Mouse (Mus musculus): ENCODE measurements around the gene Olfr1181. TPM values are rescaled to one million over a fixed set of nuclear protein-coding genes. Genes with fewer than 3 reads are reported as not detected.
"Not testable (repeated sequence)": the region's sequence is repeated elsewhere in the genome, so short reads cannot be mapped to it uniquely, and the experiment has no call there.

The Olfr1181 gene
- total RNA-seq (2015; ENCODE audit: low replicate concordance), result not detected in 2 replicates
- total RNA-seq (2017; ENCODE audit: low replicate concordance), result not detected in 2 replicates

DNA sequence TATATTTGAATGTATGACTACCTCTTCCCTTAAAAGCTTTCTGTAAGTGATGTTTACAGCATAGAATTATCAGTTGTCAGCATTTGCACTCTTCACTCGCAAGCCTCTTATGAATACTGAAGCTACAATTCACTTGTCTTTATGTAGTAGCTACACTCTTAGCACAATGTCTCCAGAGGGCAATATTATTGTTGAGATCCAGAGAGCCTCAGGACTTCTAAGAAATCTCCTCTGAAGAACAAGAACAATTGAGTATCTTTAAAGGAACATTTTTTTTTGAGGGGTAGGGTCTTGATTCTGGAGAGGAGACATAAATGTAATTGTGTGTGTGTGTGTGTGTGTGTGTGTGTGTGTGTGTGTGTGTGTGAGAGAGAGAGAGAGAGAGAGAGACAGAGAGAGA, at the start of gene Olfr1181:
Gene Olfr1181 (minus strand): TSS at position 101 of the 400 bp plus-strand sequence.
- no peak for ATAC-seq (replicated peaks; ENCODE audit: low FRiP score, poor library complexity, severe bottlenecking)

DNA sequence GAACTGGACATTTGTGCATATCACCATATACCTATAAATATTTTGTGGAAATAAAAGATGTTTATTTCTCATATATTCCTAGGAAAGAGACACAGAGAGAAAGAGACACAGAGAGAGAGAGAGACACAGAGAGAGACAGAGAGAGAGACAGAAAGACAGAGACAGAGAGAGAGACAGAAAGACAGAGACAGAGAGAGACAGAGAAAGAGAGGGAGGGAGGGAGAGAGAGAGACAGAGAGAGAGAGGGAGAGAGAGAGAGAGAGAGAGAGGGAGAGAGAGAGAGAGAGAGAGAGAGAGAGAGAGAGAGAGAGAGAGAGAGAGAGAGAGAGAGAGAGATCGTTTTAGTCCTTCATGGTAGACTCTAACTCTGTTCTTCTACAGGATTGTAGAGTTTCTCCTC, 28.6 kb upstream of the Olfr1181 start, which contains the start of gene Olfr1183:
Gene Olfr1183 (plus strand): TSS at position 301 of the 400 bp plus-strand sequence.
- ATAC-seq (replicated peaks; ENCODE audit: low FRiP score, poor library complexity, severe bottlenecking), result not testable (repeated sequence)

DNA sequence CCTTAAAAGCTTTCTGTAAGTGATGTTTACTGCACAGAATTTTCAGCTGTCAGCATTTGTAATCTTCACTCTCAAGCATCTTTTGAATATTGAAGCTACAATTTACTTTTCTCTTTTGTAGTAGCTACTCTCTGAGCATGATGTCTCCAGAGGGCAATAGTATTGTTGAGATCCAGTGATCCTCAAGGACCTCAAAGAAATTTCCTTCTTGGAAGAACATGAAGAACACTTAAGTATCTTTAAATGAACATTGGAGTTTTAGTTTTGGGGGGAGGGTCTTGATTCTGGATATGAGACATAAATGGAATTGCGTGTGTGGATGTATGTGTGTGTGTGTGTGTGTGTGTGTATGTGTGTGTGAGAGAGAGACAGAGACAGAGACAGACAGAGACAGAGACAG, 23.1 kb upstream of the Olfr1181 start, which contains the start of gene Gm13757:
Gene Gm13757 (minus strand): TSS at position 101 of the 400 bp plus-strand sequence.
- ATAC-seq (replicated peaks; ENCODE audit: low FRiP score, poor library complexity, severe bottlenecking), result no peak

DNA sequence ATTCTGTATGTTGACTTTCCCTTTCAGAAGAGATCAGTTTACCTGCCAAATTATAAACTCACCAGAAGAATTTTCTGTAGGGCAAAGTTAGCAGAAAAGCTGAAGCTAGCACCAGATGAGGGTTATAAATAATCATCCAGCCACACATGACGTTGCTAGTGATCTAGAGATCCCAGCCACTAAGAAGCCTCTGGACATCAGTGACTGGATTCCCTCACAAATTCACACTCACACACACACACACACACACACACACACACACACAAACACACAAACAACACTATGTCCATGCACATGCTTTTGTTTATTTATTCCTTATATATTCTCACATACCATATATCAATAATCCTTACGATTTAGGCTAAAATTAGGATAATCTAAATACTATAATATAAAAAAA, 6.9 kb downstream of the Olfr1181 start, which contains the start of gene Olfr1180:
Gene Olfr1180 (minus strand): TSS at position 101 of the 400 bp plus-strand sequence.
- no peak for ATAC-seq (replicated peaks; ENCODE audit: low FRiP score, poor library complexity, severe bottlenecking)

GRCm38 (mm10) chr2:88406353-88406752, 19.6 kb downstream of the Olfr1181 start, which contains the start of gene Olfr1179:
TSS of gene Olfr1179 (minus strand) at chr2:88406453.
- ATAC-seq (replicated peaks; ENCODE audit: low FRiP score, poor library complexity, severe bottlenecking), result no peak

DNA sequence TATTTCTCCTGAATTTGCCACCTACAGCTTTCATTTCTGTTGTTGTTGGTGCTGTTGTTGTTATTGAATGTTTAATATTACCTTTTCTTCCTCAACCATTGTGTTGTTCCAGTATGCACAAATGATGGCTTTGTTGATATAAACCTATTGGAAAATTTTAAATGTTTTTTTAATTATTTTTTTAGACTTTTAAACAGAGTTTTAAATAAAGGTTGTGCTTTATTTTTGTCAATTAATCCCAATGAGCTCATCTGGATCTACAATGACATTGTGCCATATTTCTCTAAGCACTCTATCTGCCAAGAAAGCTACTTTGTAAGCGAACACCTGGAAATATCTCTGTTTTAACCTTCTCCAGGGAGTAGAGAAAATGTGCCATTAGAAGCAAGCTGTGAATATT, 39.2 kb downstream of the Olfr1181 start, which contains the start of gene Olfr1178:
Gene Olfr1178 (plus strand): TSS at position 301 of the 400 bp plus-strand sequence.
- ATAC-seq (replicated peaks; ENCODE audit: low FRiP score, poor library complexity, severe bottlenecking), result no peak

Other genes with a start within 250 kb of the Olfr1181 start
- not detected in 2 replicates for gene Olfr1168, start 244.3 kb downstream of the Olfr1181 start, total RNA-seq (2015; ENCODE audit: low replicate concordance)
- not detected in 2 replicates for gene Olfr1168, start 244.3 kb downstream of the Olfr1181 start, total RNA-seq (2017; ENCODE audit: low replicate concordance)
- gene Olfr1170, start 197.8 kb downstream of the Olfr1181 start, total RNA-seq (2015; ENCODE audit: low replicate concordance), result not detected in 2 replicates
- gene Olfr1170, start 197.8 kb downstream of the Olfr1181 start, total RNA-seq (2017; ENCODE audit: low replicate concordance), result not detected in 2 replicates
- gene Olfr1173, start 146.3 kb downstream of the Olfr1181 start, total RNA-seq (2015; ENCODE audit: low replicate concordance), result not detected in 2 replicates
- not detected in 2 replicates for gene Olfr1173, start 146.3 kb downstream of the Olfr1181 start, total RNA-seq (2017; ENCODE audit: low replicate concordance)
- gene Olfr1174-ps, start 111.0 kb downstream of the Olfr1181 start, total RNA-seq (2015; ENCODE audit: low replicate concordance), result 0.96 TPM in 1 of 2 replicates, not detected in the other
- gene Olfr1174-ps, start 111.0 kb downstream of the Olfr1181 start, total RNA-seq (2017; ENCODE audit: low replicate concordance), result not detected in 2 replicates
- not detected in 2 replicates for gene Olfr1175-ps, start 99.0 kb downstream of the Olfr1181 start, total RNA-seq (2015; ENCODE audit: low replicate concordance)
- not detected in 2 replicates for gene Olfr1175-ps, start 99.0 kb downstream of the Olfr1181 start, total RNA-seq (2017; ENCODE audit: low replicate concordance)
- gene Olfr1176, start 89.5 kb downstream of the Olfr1181 start, total RNA-seq (2015; ENCODE audit: low replicate concordance), result not detected in 2 replicates
- not detected in 2 replicates for gene Olfr1176, start 89.5 kb downstream of the Olfr1181 start, total RNA-seq (2017; ENCODE audit: low replicate concordance)
- gene Olfr1177-ps, start 79.7 kb downstream of the Olfr1181 start, total RNA-seq (2015; ENCODE audit: low replicate concordance), result not detected in 2 replicates
- gene Olfr1177-ps, start 79.7 kb downstream of the Olfr1181 start, total RNA-seq (2017; ENCODE audit: low replicate concordance), result 1.5 TPM in 1 of 2 replicates, not detected in the other
- not detected in 2 replicates for gene Olfr1178, start 39.1 kb downstream of the Olfr1181 start, total RNA-seq (2015; ENCODE audit: low replicate concordance)
- 0.09 and 0.84 TPM in 2 replicates for gene Olfr1178, start 39.1 kb downstream of the Olfr1181 start, total RNA-seq (2017; ENCODE audit: low replicate concordance)
- not detected in 2 replicates for gene Olfr1179, start 19.7 kb downstream of the Olfr1181 start, total RNA-seq (2015; ENCODE audit: low replicate concordance)
- not detected in 2 replicates for gene Olfr1179, start 19.7 kb downstream of the Olfr1181 start, total RNA-seq (2017; ENCODE audit: low replicate concordance)
- not detected in 2 replicates for gene Olfr1180, start 7.0 kb downstream of the Olfr1181 start, total RNA-seq (2015; ENCODE audit: low replicate concordance)
- not detected in 2 replicates for gene Olfr1180, start 7.0 kb downstream of the Olfr1181 start, total RNA-seq (2017; ENCODE audit: low replicate concordance)
- 0.63 TPM in 1 of 2 replicates, not detected in the other for gene Gm13757, start 23.0 kb upstream of the Olfr1181 start, total RNA-seq (2015; ENCODE audit: low replicate concordance)
- not detected in 2 replicates for gene Gm13757, start 23.0 kb upstream of the Olfr1181 start, total RNA-seq (2017; ENCODE audit: low replicate concordance)
- not detected in 2 replicates for gene Olfr1183, start 28.7 kb upstream of the Olfr1181 start, total RNA-seq (2015; ENCODE audit: low replicate concordance)
- not detected in 2 replicates for gene Olfr1183, start 28.7 kb upstream of the Olfr1181 start, total RNA-seq (2017; ENCODE audit: low replicate concordance)
- not detected in 2 replicates for gene Olfr1184, start 57.4 kb upstream of the Olfr1181 start, total RNA-seq (2015; ENCODE audit: low replicate concordance)
- gene Olfr1184, start 57.4 kb upstream of the Olfr1181 start, total RNA-seq (2017; ENCODE audit: low replicate concordance), result not detected in 2 replicates
- gene Olfr1185-ps1, start 67.1 kb upstream of the Olfr1181 start, total RNA-seq (2015; ENCODE audit: low replicate concordance), result not detected in 2 replicates
- gene Olfr1185-ps1, start 67.1 kb upstream of the Olfr1181 start, total RNA-seq (2017; ENCODE audit: low replicate concordance), result not detected in 2 replicates
- gene Olfr1186, start 92.4 kb upstream of the Olfr1181 start, total RNA-seq (2015; ENCODE audit: low replicate concordance), result not detected in 2 replicates
- gene Olfr1186, start 92.4 kb upstream of the Olfr1181 start, total RNA-seq (2017; ENCODE audit: low replicate concordance), result not detected in 2 replicates
- gene Olfr1188, start 130.8 kb upstream of the Olfr1181 start, total RNA-seq (2015; ENCODE audit: low replicate concordance), result not detected in 2 replicates
- gene Olfr1188, start 130.8 kb upstream of the Olfr1181 start, total RNA-seq (2017; ENCODE audit: low replicate concordance), result not detected in 2 replicates
- not detected in 2 replicates for gene Olfr1189, start 160.3 kb upstream of the Olfr1181 start, total RNA-seq (2015; ENCODE audit: low replicate concordance)
- not detected in 2 replicates for gene Olfr1189, start 160.3 kb upstream of the Olfr1181 start, total RNA-seq (2017; ENCODE audit: low replicate concordance)
- gene Olfr1191-ps1, start 214.4 kb upstream of the Olfr1181 start, total RNA-seq (2015; ENCODE audit: low replicate concordance), result not detected in 2 replicates
- gene Olfr1191-ps1, start 214.4 kb upstream of the Olfr1181 start, total RNA-seq (2017; ENCODE audit: low replicate concordance), result not detected in 2 replicates
- gene Olfr1192-ps1, start 222.3 kb upstream of the Olfr1181 start, total RNA-seq (2015; ENCODE audit: low replicate concordance), result not detected in 2 replicates
- gene Olfr1192-ps1, start 222.3 kb upstream of the Olfr1181 start, total RNA-seq (2017; ENCODE audit: low replicate concordance), result 0.14 TPM in 1 of 2 replicates, not detected in the other
- gene Olfr1193, start 249.5 kb upstream of the Olfr1181 start, total RNA-seq (2015; ENCODE audit: low replicate concordance), result not detected in 2 replicates
- gene Olfr1193, start 249.5 kb upstream of the Olfr1181 start, total RNA-seq (2017; ENCODE audit: low replicate concordance), result not detected in 2 replicates

Data from erythroblast, adult 5-6 weeks (primary cell).